In genomic region chr10:82629111-82629585, GRCm38 (mm10) we compare ENCODE assay signal across 8 mouse cellular contexts. TPM values are rescaled to one million over a fixed set of nuclear protein-coding genes. Genes with fewer than 3 reads are reported as not detected.
DNase-seq lines count a peak whose midpoint lies in the region; ATAC-seq and TF ChIP-seq lines count a peak whose summit lies in the region.

No protein-coding gene starts in this region.

- no peaks in the 10 kb centered on the region for H3K9me3 ChIP-seq in heart, embryonic 14.5 days (ENCODE audit: control insufficient read depth, low read length)
- H3K9me3 ChIP-seq in G1E (replicated peaks): no peaks in the 10 kb centered on the region
- H3K9me3 ChIP-seq in midbrain, embryonic 10.5 days (replicated peaks): no peaks in the 10 kb centered on the region; the same call in 1 of the 2 replicates

- H3K27me3 ChIP-seq in heart, embryonic 14.5 days (ENCODE audit: control insufficient read depth, insufficient read depth, low read length): no peaks in the 10 kb centered on the region
- H3K27me3 ChIP-seq in G1E (ENCODE audit: insufficient read depth, low read length): no peaks in the 10 kb centered on the region
- no peaks in the 10 kb centered on the region for H3K27me3 ChIP-seq in midbrain, embryonic 10.5 days (ENCODE audit: low read depth, poor library complexity, severe bottlenecking)

- peak overlapping the region; percentile 91 for H3K9ac ChIP-seq in heart, embryonic 14.5 days (ENCODE audit: low read length)

- DNase-seq in heart, adult 18-20 months: no peak
- DNase-seq in G1E (ENCODE audit: low spot score): no peak
- DNase-seq in kidney, postnatal 10 days: peak; percentile 30
- no peak for DNase-seq in midbrain, embryonic 10.5 days (ENCODE audit: low spot score)
- DNase-seq in T-cell, adult 2 months (ENCODE audit: low spot score): no peak
- no peak for DNase-seq in right cerebral cortex, adult 2 months (ENCODE audit: low spot score in 2 of 2)

- TF ChIP-seq CTCF in G1E (IDR thresholded peaks at IDR 0.05; ENCODE audit: low read depth, low read length): no peak

- H3K4me1 ChIP-seq in heart, embryonic 14.5 days (ENCODE audit: control insufficient read depth in 2 of 2, insufficient read depth in 2 of 2, low read length in 2 of 2): peaks cover 10 to 15% of the 10 kb centered on the region in 2 experiments
- peaks cover 27% of the 10 kb centered on the region for H3K4me1 ChIP-seq in G1E (ENCODE audit: insufficient read depth, low read depth, low read length)
- peaks cover 22% of the 10 kb centered on the region for H3K4me1 ChIP-seq in midbrain, embryonic 10.5 days

- H3K27ac ChIP-seq in heart, embryonic 14.5 days (replicated peaks in 1 of 2; ENCODE audit: control insufficient read depth in 1 of 2, insufficient read depth in 1 of 2, low read depth in 2 of 2, low read length in 2 of 2): peak overlapping the region; percentile 75 to 92
- peak overlapping the region; percentile 96 for H3K27ac ChIP-seq in midbrain, embryonic 10.5 days (replicated peaks)

- H3K4me2 ChIP-seq in heart, embryonic 14.5 days (ENCODE audit: low read length): peak overlapping the region; percentile 93

- peak overlapping the region; percentile 88 to 98 for H3K4me3 ChIP-seq in heart, embryonic 14.5 days (ENCODE audit: control insufficient read depth in 1 of 2, insufficient read depth in 1 of 2, low read depth in 1 of 2, low read length in 2 of 2)
- peak overlapping the region; percentile 81 for H3K4me3 ChIP-seq in G1E (ENCODE audit: low read depth, low read length)
- peak overlapping the region; percentile 85 for H3K4me3 ChIP-seq in midbrain, embryonic 10.5 days

- ATAC-seq in heart, embryonic 14.5 days (ENCODE audit: insufficient number of reproducible peaks, insufficient read depth, low FRiP score, low read depth): peak; percentile 32
- peak; percentile 10; the same call in 1 of the 2 replicates for ATAC-seq in G1E (ENCODE audit: extremely low read depth, insufficient number of reproducible peaks, low FRiP score, poor library complexity, severe bottlenecking)
- ATAC-seq in erythroid progenitor cell, adult 5-6 weeks (replicated peaks; ENCODE audit: low FRiP score, poor library complexity, severe bottlenecking): peak; percentile 25

- WGBS in heart, embryonic 14.5 days: 5% methylated on average over 11 of the region's 11 CpGs
- 9% methylated on average over 11 of the region's 11 CpGs for WGBS in midbrain, embryonic 10.5 days

- H3K36me3 ChIP-seq in heart, embryonic 14.5 days (ENCODE audit: control insufficient read depth, insufficient read depth, low read length): peaks cover 17% of the 10 kb centered on the region
- H3K36me3 ChIP-seq in G1E (replicated peaks): peaks cover 31% of the 10 kb centered on the region
- H3K36me3 ChIP-seq in midbrain, embryonic 10.5 days: peaks cover 31% of the 10 kb centered on the region

RNA-seq across cellular contexts. Expression of gene Tdg, which starts 0.5 kb away (rescaled TPM):
- 77.4 and 81.7 TPM in 2 replicates for polyA plus RNA-seq in heart, embryonic 14.5 days (2014; fragmentation: Nextera tagmentation; extraction: Ambion mirVana)
- 1 to 10 TPM; 8.6 to 9.6 TPM for total RNA-seq in heart, adult 18-20 months (2021)
- total RNA-seq in G1E (2014; fragmentation: Nextera tagmentation) (40.9 and 62.2 TPM in 2 replicates), G1E (2017) (15.7 and 18.8 TPM in 2 replicates)
- polyA plus RNA-seq in G1E (2012): 16.7 and 16.9 TPM in 2 replicates
- 12.6 and 25.2 TPM in 2 replicates for total RNA-seq in erythroid progenitor cell, adult 5-6 weeks (2015; ENCODE audit: low replicate concordance)
- 27.1 and 27.9 TPM in 2 replicates for total RNA-seq in erythroid progenitor cell, adult 5-6 weeks (2017; ENCODE audit: low replicate concordance)
- polyA plus RNA-seq in midbrain, embryonic 10.5 days (2016; fragmentation: Nextera tagmentation; extraction: Ambion mirVana): 288 and 307 TPM in 2 replicates

RNA-seq across cellular contexts. Expression of gene 1190007I07Rik, which starts 6.1 kb away (rescaled TPM):
- 44.4 and 44.9 TPM in 2 replicates for polyA plus RNA-seq in heart, embryonic 14.5 days (2014; fragmentation: Nextera tagmentation; extraction: Ambion mirVana)
- total RNA-seq in heart, adult 18-20 months (2021): 10 to 100 TPM; 27.6 to 35.3 TPM
- total RNA-seq in G1E (2014; fragmentation: Nextera tagmentation): 4.1 and 10.5 TPM in 2 replicates
- 54.8 and 55.8 TPM in 2 replicates for total RNA-seq in G1E (2017)
- 58.5 and 59.5 TPM in 2 replicates for polyA plus RNA-seq in G1E (2012)
- not detected in 2 replicates for total RNA-seq in erythroid progenitor cell, adult 5-6 weeks (2015; ENCODE audit: low replicate concordance)
- 11.3 TPM in 1 of 2 replicates, not detected in the other for total RNA-seq in erythroid progenitor cell, adult 5-6 weeks (2017; ENCODE audit: low replicate concordance)
- 35.7 and 43.3 TPM in 2 replicates for polyA plus RNA-seq in midbrain, embryonic 10.5 days (2016; fragmentation: Nextera tagmentation; extraction: Ambion mirVana)
